Mouse (Mus musculus) stomach, postnatal 0 days (tissue): Measurements from ENCODE around the gene Ralbp1.

Experiments used
- CTCF ChIP-seq: IDR thresholded peaks from 2 replicates; pipeline ENCODE4 v1.5.1; 2016; ENCODE audit warnings: antibody characterized with exemption, low read depth, mild to moderate bottlenecking, moderate library complexity
- EP300 ChIP-seq: optimal IDR thresholded peaks from 2 replicates; pipeline ENCODE3; 2016; ENCODE audit warnings: antibody characterized with exemption

DNA sequence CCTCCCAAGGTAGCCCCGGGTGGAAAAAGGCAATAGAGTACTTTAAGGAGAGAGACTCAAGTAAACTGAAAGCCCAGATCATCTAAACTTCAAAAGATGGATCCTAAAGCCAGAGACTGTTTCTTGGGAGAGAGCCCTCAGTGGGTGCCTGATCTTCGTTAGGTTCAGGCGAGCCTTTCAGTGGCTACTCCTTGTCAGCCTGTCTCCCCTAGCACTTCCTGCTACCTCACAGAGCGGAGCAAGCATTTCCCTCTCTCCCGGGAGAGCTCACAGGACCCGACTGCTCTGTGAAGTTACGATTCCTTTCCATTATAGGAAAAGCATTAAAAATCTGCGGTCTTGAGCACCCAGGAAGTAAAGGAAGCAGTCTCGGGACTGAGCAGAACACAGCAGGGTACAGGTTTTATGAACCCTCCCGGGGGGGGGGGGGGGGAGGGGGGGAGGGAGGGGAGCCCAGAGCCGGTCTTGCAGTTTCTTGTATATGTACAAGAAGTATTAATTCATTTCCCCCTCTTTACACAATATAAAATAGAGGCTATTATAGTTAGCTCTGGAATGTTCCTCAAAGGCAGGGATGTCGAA, 20.8 kb upstream of the Ralbp1 start:
- TF ChIP-seq EP300 (no peak), CTCF (no peak)
